Mouse (Mus musculus) MEL (cell line): ENCODE measurements at regions not wholly inside any gene's neighbourhood (a gene's known extent, or its start where the extent isn't known, plus 50 kb on each side); places are given as distances from the start of the nearest gene placed in this dataset.

Experiments
- DNase-seq: peaks from one replicate; pipeline ENCODE4 v3.0.0; 2011; ENCODE audit warnings: low read depth, low spot score
- H3K27ac ChIP-seq: 2 replicates; pipeline ENCODE4 v1.5.1; 2012; ENCODE audit warnings: low read depth, mild to moderate bottlenecking, control low read depth, low read length, moderate library complexity; ENCODE audit not compliant: control insufficient read depth
- H3K27me3 ChIP-seq, 2 experiments: fragments of 150-350 bp in 1 of 2; sonication (generic) in 1 of 2; 2 replicates each; pipeline ENCODE4 v1.6.1; 2012; ENCODE audit warnings: low read length in 2 of 2, mild to moderate bottlenecking in 2 of 2, improper control_type of control experiment in 1 of 2, moderate library complexity in 1 of 2; ENCODE audit not compliant: insufficient read depth in 2 of 2, control insufficient read depth in 1 of 2
- H3K36me3 ChIP-seq, 2 experiments: 2 replicates each; pipeline ENCODE4 v1.6.1; 2012 to 2014; ENCODE audit warnings: low read length in 2 of 2, improper control_type of control experiment in 1 of 2, inconsistent platforms in 1 of 2, mild to moderate bottlenecking in 1 of 2; ENCODE audit not compliant: insufficient read depth in 2 of 2, control insufficient read depth in 1 of 2
- H3K4me1 ChIP-seq, 2 experiments: fragments of 150-350 bp in 1 of 2; sonication (generic) in 1 of 2; 2 replicates each; pipeline ENCODE4 v1.6.1; 2012; ENCODE audit warnings: low read length in 2 of 2, improper control_type of control experiment in 1 of 2, mild to moderate bottlenecking in 1 of 2; ENCODE audit not compliant: insufficient read depth in 2 of 2, control insufficient read depth in 1 of 2
- H3K4me3 ChIP-seq, 2 experiments: fragments of 150-350 bp in 1 of 2; sonication (generic) in 1 of 2; 2 replicates each; pipeline ENCODE4 v1.5.1; 2012; ENCODE audit warnings: low read depth in 2 of 2, low read length in 2 of 2, mild to moderate bottlenecking in 2 of 2, moderate library complexity in 2 of 2, control low read depth in 1 of 2, improper control_type of control experiment in 1 of 2; ENCODE audit not compliant: control insufficient read depth in 1 of 2, insufficient read depth in 1 of 2
- H3K79me2 ChIP-seq: 2 replicates; pipeline ENCODE4 v1.6.1; 2012; ENCODE audit warnings: mild to moderate bottlenecking, low read length, moderate library complexity; ENCODE audit not compliant: control insufficient read depth, poor library complexity, insufficient read depth
- H3K9ac ChIP-seq: 2 replicates; pipeline ENCODE4 v1.6.1; 2012; ENCODE audit warnings: low read depth, mild to moderate bottlenecking, control low read depth, low read length, moderate library complexity; ENCODE audit not compliant: control insufficient read depth, poor library complexity, severe bottlenecking
- H3K9me3 ChIP-seq: fragments of 150-350 bp; sonication (generic); replicated peaks from 2 replicates; pipeline ENCODE4 v1.6.1; 2012; ENCODE audit warnings: mild to moderate bottlenecking, low read length, improper control_type of control experiment, moderate library complexity; ENCODE audit not compliant: insufficient read depth
- CTCF ChIP-seq, 3 experiments: IDR thresholded peaks in 2 of 3; conservative IDR thresholded peaks in 1 of 3; 2 replicates each; pipeline ENCODE4 v1.5.1; 2011 to 2012; ENCODE audit warnings: low read length in 3 of 3, low read depth in 2 of 3, mild to moderate bottlenecking in 2 of 3, improper control_type of control experiment in 1 of 3, inconsistent platforms in 1 of 3, mixed read lengths in 1 of 3, moderate library complexity in 1 of 3; ENCODE audit not compliant: control insufficient read depth in 1 of 3, insufficient read depth in 1 of 3, poor library complexity in 1 of 3, severe bottlenecking in 1 of 3
- EP300 ChIP-seq, 2 experiments: IDR thresholded peaks; 2 replicates each; pipeline ENCODE4 v1.6.1; 2011; ENCODE audit warnings: improper control_type of control experiment in 2 of 2, low read length in 2 of 2, low read depth in 1 of 2, mild to moderate bottlenecking in 1 of 2
- ETS1 ChIP-seq: IDR thresholded peaks from 2 replicates; pipeline ENCODE4 v1.6.1; 2012; ENCODE audit warnings: low read depth, mild to moderate bottlenecking, inconsistent platforms, low read length, improper control_type of control experiment, moderate library complexity
- GABPA ChIP-seq: IDR thresholded peaks from 2 replicates; pipeline ENCODE4 v1.6.1; 2012; ENCODE audit warnings: low read depth, mild to moderate bottlenecking, inconsistent platforms, low read length, improper control_type of control experiment, moderate library complexity
- GATA1 ChIP-seq: IDR thresholded peaks from 2 replicates; pipeline ENCODE4 v1.6.1; 2011; ENCODE audit warnings: low read depth, low read length, improper control_type of control experiment
- HCFC1 ChIP-seq: IDR thresholded peaks from 2 replicates; pipeline ENCODE4 v1.6.1; 2012; ENCODE audit warnings: low read depth, mild to moderate bottlenecking, inconsistent platforms, low read length, improper control_type of control experiment, moderate library complexity
- JUND ChIP-seq: IDR thresholded peaks from 2 replicates; pipeline ENCODE4 v1.6.1; 2011; ENCODE audit warnings: low read depth, mild to moderate bottlenecking, improper control_type of control experiment, low read length
- KAT2A ChIP-seq: conservative IDR thresholded peaks from 2 replicates; pipeline ENCODE4 v1.6.1; 2012; ENCODE audit warnings: low read depth, low read length, improper control_type of control experiment, inconsistent platforms
- MAFK ChIP-seq: IDR thresholded peaks from 2 replicates; pipeline ENCODE4 v1.6.1; 2011; ENCODE audit warnings: low read depth, mild to moderate bottlenecking, low read length, improper control_type of control experiment, borderline replicate concordance
- MAX ChIP-seq: IDR thresholded peaks from 2 replicates; pipeline ENCODE4 v1.6.1; 2011; ENCODE audit warnings: low read length, improper control_type of control experiment
- MYB ChIP-seq: IDR thresholded peaks from 2 replicates; pipeline ENCODE4 v1.6.1; 2011; ENCODE audit warnings: mild to moderate bottlenecking, low read depth, low read length, improper control_type of control experiment
- MYC ChIP-seq: IDR thresholded peaks from 2 replicates; pipeline ENCODE4 v1.6.1; 2011; ENCODE audit warnings: low read depth, mild to moderate bottlenecking, low read length, improper control_type of control experiment, moderate library complexity
- NELFE ChIP-seq: IDR thresholded peaks from 2 replicates; pipeline ENCODE4 v1.6.1; 2011; ENCODE audit warnings: low read depth, low read length, improper control_type of control experiment
- POLR2AphosphoS2 ChIP-seq: IDR thresholded peaks from 2 replicates; pipeline ENCODE4 v1.6.1; 2011; ENCODE audit warnings: low read length, improper control_type of control experiment
- POLR2AphosphoS5 ChIP-seq: IDR thresholded peaks from 2 replicates; pipeline ENCODE4 v1.6.1; 2012; ENCODE audit warnings: low read depth, borderline replicate concordance, mild to moderate bottlenecking, inconsistent platforms, low read length, moderate library complexity, mixed read lengths
- RAD21 ChIP-seq: IDR thresholded peaks from 2 replicates; pipeline ENCODE4 v1.6.1; 2011; ENCODE audit warnings: mild to moderate bottlenecking, low read depth, low read length, improper control_type of control experiment
- SIN3A ChIP-seq: IDR thresholded peaks from 2 replicates; pipeline ENCODE4 v1.6.1; 2012; ENCODE audit warnings: low read length, improper control_type of control experiment, inconsistent platforms
- SMC3 ChIP-seq: IDR thresholded peaks from 2 replicates; pipeline ENCODE4 v1.6.1; 2011; ENCODE audit warnings: low read depth, low read length, improper control_type of control experiment
- TAL1 ChIP-seq: IDR thresholded peaks from 2 replicates; pipeline ENCODE4 v1.6.1; 2012; ENCODE audit warnings: mild to moderate bottlenecking, inconsistent platforms, low read length, moderate library complexity, mixed read lengths
- TBP ChIP-seq: IDR thresholded peaks from 2 replicates; pipeline ENCODE4 v1.8.0; 2011; ENCODE audit warnings: low read depth, low read length, improper control_type of control experiment
- UBTF ChIP-seq: IDR thresholded peaks from 2 replicates; pipeline ENCODE4 v1.6.1; 2012; ENCODE audit warnings: low read depth, mild to moderate bottlenecking, inconsistent platforms, low read length, improper control_type of control experiment, moderate library complexity, borderline replicate concordance; ENCODE audit not compliant: insufficient read depth
- USF1 ChIP-seq: IDR thresholded peaks from 2 replicates; pipeline ENCODE4 v1.6.1; 2014; ENCODE audit warnings: low read depth, mild to moderate bottlenecking, inconsistent platforms, low read length, improper control_type of control experiment, moderate library complexity
- USF2 ChIP-seq, 2 experiments: IDR thresholded peaks; 2 replicates each; pipeline ENCODE4 v1.6.1; 2011 to 2012; ENCODE audit warnings: improper control_type of control experiment in 2 of 2, low read length in 2 of 2, borderline replicate concordance in 1 of 2, inconsistent platforms in 1 of 2, low read depth in 1 of 2, mild to moderate bottlenecking in 1 of 2; ENCODE audit not compliant: insufficient read depth in 1 of 2
- ZC3H11A ChIP-seq: IDR thresholded peaks from 2 replicates; pipeline ENCODE4 v1.6.1; 2012; ENCODE audit warnings: low read depth, mild to moderate bottlenecking, inconsistent platforms, low read length, improper control_type of control experiment
- ZKSCAN1 ChIP-seq: IDR thresholded peaks from 2 replicates; pipeline ENCODE4 v1.6.1; 2012; ENCODE audit warnings: low read depth, mild to moderate bottlenecking, inconsistent platforms, low read length, improper control_type of control experiment, moderate library complexity
- ZMIZ1 ChIP-seq: IDR thresholded peaks from 2 replicates; pipeline ENCODE4 v1.6.1; 2012; ENCODE audit warnings: low read depth, mild to moderate bottlenecking, inconsistent platforms, low read length, improper control_type of control experiment, moderate library complexity

DNA sequence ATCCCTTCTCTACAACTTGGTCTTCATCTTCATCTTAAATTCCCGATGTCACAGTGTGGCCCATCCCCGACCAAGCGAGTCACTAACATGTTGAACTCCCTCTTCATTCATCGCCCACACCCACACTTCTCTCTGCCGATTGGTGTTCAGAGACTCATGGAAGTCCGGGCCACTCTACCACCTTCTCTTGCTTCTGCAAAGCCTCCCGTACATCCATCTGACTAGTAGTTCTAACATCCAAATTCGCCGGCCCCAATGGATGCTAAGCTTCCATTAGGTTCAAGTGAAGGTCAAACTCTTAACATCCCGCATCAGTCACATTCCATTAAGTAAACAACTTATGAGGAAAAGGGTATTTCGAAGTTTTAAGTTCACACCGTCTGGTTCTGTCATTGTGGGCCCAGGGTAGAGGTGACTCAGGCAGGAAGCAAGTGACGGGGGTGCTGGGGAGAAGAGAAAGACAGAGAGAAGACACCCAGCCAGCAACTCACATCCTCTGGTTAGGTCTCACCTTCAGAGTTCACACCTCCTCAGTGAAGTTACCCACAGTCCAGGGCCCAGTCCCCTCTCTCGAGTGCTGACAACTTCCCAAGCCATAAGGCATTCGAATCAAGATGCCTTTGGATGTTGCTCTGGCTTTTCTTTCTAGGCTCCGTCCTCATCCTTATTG lies 61.0 kb upstream of the Ubash3b start:
- no peak overlapping the region for H3K4me3 ChIP-seq
- H3K9ac ChIP-seq = no peak overlapping the region
- no peak for DNase-seq
- H3K4me1 ChIP-seq = no peaks in the 10 kb centered on the region
- no peaks in the 10 kb centered on the region for H3K79me2 ChIP-seq
- peaks cover 0 to 7% of the 10 kb centered on the region in 2 experiments; a peak in 3 of 4 replicates for H3K27me3 ChIP-seq
- no peaks in the 10 kb centered on the region for H3K9me3 ChIP-seq
- H3K27ac ChIP-seq = no peak overlapping the region
- no peak for TF ChIP-seq ZKSCAN1
- TF ChIP-seq RAD21 = no peak
- TF ChIP-seq ZC3H11A = no peak
- TF ChIP-seq SMC3 = no peak
- no peak for TF ChIP-seq CTCF (IDR thresholded peaks at IDR 0.05 in 2 of 3, conservative IDR thresholded peaks at IDR 0.05 in 1 of 3; ENCODE audit: control insufficient read depth in 1 of 3, insufficient read depth in 1 of 3, low read depth in 2 of 3, low read length in 3 of 3, poor library complexity in 1 of 3, severe bottlenecking in 1 of 3)
- no peak for TF ChIP-seq POLR2AphosphoS5
- no peak for TF ChIP-seq MYC
- TF ChIP-seq UBTF = no peak
- no peak for TF ChIP-seq POLR2AphosphoS2
- no peak for TF ChIP-seq MAX
- no peak for TF ChIP-seq ETS1
- no peak for TF ChIP-seq GATA1
- no peak for TF ChIP-seq MAFK
- no peak for TF ChIP-seq JUND
- no peak for TF ChIP-seq TBP
- TF ChIP-seq HCFC1 = no peak
- no peak for TF ChIP-seq MYB
- no peak for TF ChIP-seq USF2 (IDR thresholded peaks at IDR 0.05; ENCODE audit: borderline replicate concordance in 1 of 2, insufficient read depth in 1 of 2, low read depth in 1 of 2, low read length in 2 of 2)
- no peak for TF ChIP-seq KAT2A
- TF ChIP-seq EP300 (IDR thresholded peaks at IDR 0.05; ENCODE audit: low read depth in 1 of 2, low read length in 2 of 2) = no peak
- TF ChIP-seq, all 39 proteins: peak for 0
- no peaks in the 10 kb centered on the region for H3K36me3 ChIP-seq

DNA sequence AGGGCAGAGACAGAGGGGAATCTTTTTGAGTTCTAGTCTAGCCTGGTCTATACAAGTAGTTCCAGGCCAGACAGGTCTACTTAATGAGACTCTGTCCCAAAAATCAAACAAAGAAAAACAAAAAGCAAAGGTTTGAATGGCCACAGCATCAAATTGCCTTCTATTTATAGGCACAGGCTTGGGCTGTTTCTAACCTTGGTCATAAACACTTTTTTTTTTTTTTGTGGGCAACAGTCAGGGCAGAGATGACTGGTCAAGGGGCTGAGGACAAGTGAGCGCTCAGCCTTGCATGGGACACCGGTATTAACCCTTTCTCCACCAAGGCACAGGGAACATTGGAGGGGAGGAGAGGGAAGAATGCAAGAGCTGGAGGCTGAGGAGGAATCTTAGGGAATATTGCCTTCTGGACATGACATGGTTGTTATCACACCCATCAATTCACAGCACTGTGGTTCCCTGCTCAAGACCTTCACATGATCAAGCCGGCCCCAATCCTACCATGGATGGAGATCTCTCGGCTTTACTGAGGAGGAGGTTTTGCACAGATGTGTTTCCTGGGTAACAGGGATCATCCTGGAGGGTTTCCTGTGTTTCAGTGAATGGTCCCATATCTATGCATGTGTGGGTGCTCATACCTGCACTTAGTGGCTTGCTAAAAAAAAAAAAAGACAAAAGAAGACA lies 59.8 kb upstream of the Ubash3b start:
- no peak for TF ChIP-seq USF2 (IDR thresholded peaks at IDR 0.05; ENCODE audit: borderline replicate concordance in 1 of 2, insufficient read depth in 1 of 2, low read depth in 1 of 2, low read length in 2 of 2)
- TF ChIP-seq SIN3A = no peak
- TF ChIP-seq MAFK = no peak
- no peak for TF ChIP-seq MYB
- no peak for TF ChIP-seq ZMIZ1
- TF ChIP-seq GABPA = no peak
- TF ChIP-seq CTCF (IDR thresholded peaks at IDR 0.05 in 2 of 3, conservative IDR thresholded peaks at IDR 0.05 in 1 of 3; ENCODE audit: control insufficient read depth in 1 of 3, insufficient read depth in 1 of 3, low read depth in 2 of 3, low read length in 3 of 3, poor library complexity in 1 of 3, severe bottlenecking in 1 of 3) = no peak
- TF ChIP-seq UBTF = no peak
- no peak for TF ChIP-seq EP300 (IDR thresholded peaks at IDR 0.05; ENCODE audit: low read depth in 1 of 2, low read length in 2 of 2)
- TF ChIP-seq JUND = no peak
- TF ChIP-seq KAT2A = no peak
- no peak for TF ChIP-seq NELFE
- no peak for TF ChIP-seq TBP
- no peak for TF ChIP-seq SMC3
- no peak for TF ChIP-seq ZC3H11A
- no peak for TF ChIP-seq USF1
- no peak for TF ChIP-seq TAL1
- no peak for TF ChIP-seq MYC
- no peak for DNase-seq
- Histone ChIP-seq H3K27ac (no peak overlapping the region), H3K27me3 (peaks cover 0 to 6% of the 10 kb centered on the region in 2 experiments; a peak in 2 of 4 replicates), H3K4me1 (no peaks in the 10 kb centered on the region), H3K4me3 (no peak overlapping the region), H3K36me3 (no peaks in the 10 kb centered on the region), H3K9ac (no peak overlapping the region), H3K79me2 (no peaks in the 10 kb centered on the region), H3K9me3 (no peaks in the 10 kb centered on the region)
